Mouse (Mus musculus): Measurements from ENCODE around the gene Rbfox2.

GRCm38 (mm10) chr15:77161382-77161781 lies 145.4 kb downstream of the Rbfox2 start:
- TF ChIP-seq CTCF (conservative IDR thresholded peaks at IDR 0.05; ENCODE audit: low read length) (no peak), POU5F1 (IDR thresholded peaks at IDR 0.05; ENCODE audit: borderline replicate concordance, low read length) (no peak), NANOG (IDR thresholded peaks at IDR 0.05; ENCODE audit: borderline replicate concordance, low read length) (no peak)

All from E14TG2a.4 (cell line).